Mouse (Mus musculus) CH12.LX (cell line): ENCODE data around the gene Ckap5. TPM values are rescaled to one million over a fixed set of nuclear protein-coding genes. Genes with fewer than 3 reads are reported as not detected.

ENCODE experiments used
- DNase-seq: peaks from one replicate; pipeline ENCODE4 v3.0.0-alpha.2; 2013; ENCODE audit errors: extremely low read depth
- H3K27ac ChIP-seq: 2 replicates; pipeline ENCODE4 v1.5.1; 2012; ENCODE audit warnings: low read depth, mild to moderate bottlenecking, control low read depth, moderate library complexity; ENCODE audit not compliant: insufficient read depth
- H3K27me3 ChIP-seq: replicated peaks from 2 replicates; pipeline ENCODE3; 2012; ENCODE audit warnings: inconsistent platforms
- H3K36me3 ChIP-seq, 2 experiments: replicated peaks in 1 of 2; 2 replicates each; pipeline versions ENCODE3 to v1.6.1; 2012; ENCODE audit warnings: inconsistent platforms in 1 of 2, low read length in 1 of 2, mild to moderate bottlenecking in 1 of 2, mixed read lengths in 1 of 2, moderate library complexity in 1 of 2; ENCODE audit not compliant: control insufficient read depth in 1 of 2, insufficient read depth in 1 of 2
- H3K4me1 ChIP-seq, 2 experiments: 2 replicates each; pipeline ENCODE4 v1.6.1; 2012; ENCODE audit warnings: inconsistent platforms in 1 of 2, moderate library complexity in 1 of 2; ENCODE audit not compliant: insufficient read depth in 2 of 2, control insufficient read depth in 1 of 2
- H3K4me2 ChIP-seq: 2 replicates; pipeline ENCODE4 v1.6.1; 2012; ENCODE audit warnings: low read depth, mild to moderate bottlenecking, control low read depth; ENCODE audit not compliant: poor library complexity, insufficient read depth, severe bottlenecking
- H3K4me3 ChIP-seq, 3 experiments: fragments of 150-350 bp in 1 of 3; sonication (generic) in 1 of 3; replicated peaks in 1 of 3; 2 replicates each; pipeline versions ENCODE3 to v1.5.1; 2011 to 2012; ENCODE audit warnings: low read depth in 2 of 3, low read length in 2 of 3, mild to moderate bottlenecking in 2 of 3, moderate library complexity in 2 of 3, control low read depth in 1 of 3, improper control_type of control experiment in 1 of 3, inconsistent platforms in 1 of 3, mixed read lengths in 1 of 3; ENCODE audit not compliant: poor library complexity in 1 of 3
- H3K79me2 ChIP-seq: replicated peaks from 2 replicates; pipeline ENCODE4 v1.6.1; 2012; ENCODE audit warnings: mild to moderate bottlenecking, moderate library complexity; ENCODE audit not compliant: control insufficient read depth, poor library complexity, insufficient read depth, severe bottlenecking; ENCODE audit errors: extremely low read depth
- H3K9ac ChIP-seq: 2 replicates; pipeline ENCODE4 v1.6.1; 2012; ENCODE audit warnings: low read depth, mild to moderate bottlenecking, control low read depth, moderate library complexity; ENCODE audit not compliant: insufficient read depth
- H3K9me3 ChIP-seq: replicated peaks from 2 replicates; pipeline ENCODE3; 2012; ENCODE audit warnings: low read length, inconsistent platforms, mixed read lengths
- CHD1 ChIP-seq: IDR thresholded peaks from 2 replicates; pipeline ENCODE4 v1.6.1; 2012; ENCODE audit warnings: low read depth, low read length, improper control_type of control experiment, inconsistent platforms
- CHD2 ChIP-seq: IDR thresholded peaks from 2 replicates; pipeline ENCODE4 v1.6.1; 2011; ENCODE audit warnings: low read length, improper control_type of control experiment
- EP300 ChIP-seq: IDR thresholded peaks from 2 replicates; pipeline ENCODE4 v1.6.1; 2011; ENCODE audit warnings: low read length, improper control_type of control experiment
- ETS1 ChIP-seq: conservative IDR thresholded peaks from 2 replicates; pipeline ENCODE4 v1.6.1; 2012; ENCODE audit warnings: low read depth, mild to moderate bottlenecking, inconsistent platforms, low read length, improper control_type of control experiment, moderate library complexity
- GABPA ChIP-seq: IDR thresholded peaks from 2 replicates; pipeline ENCODE4 v1.6.1; 2012; ENCODE audit warnings: low read depth, low read length, improper control_type of control experiment, inconsistent platforms; ENCODE audit not compliant: insufficient replicate concordance
- JUND ChIP-seq: conservative IDR thresholded peaks from 2 replicates; pipeline ENCODE4 v1.6.1; 2011; ENCODE audit warnings: low read depth, low read length, improper control_type of control experiment
- MAFK ChIP-seq: IDR thresholded peaks from 2 replicates; pipeline ENCODE4 v1.6.1; 2011; ENCODE audit warnings: low read length, improper control_type of control experiment; ENCODE audit not compliant: insufficient replicate concordance
- MEF2A ChIP-seq: IDR thresholded peaks from 2 replicates; pipeline ENCODE4 v1.6.1; 2014; ENCODE audit warnings: low read depth, mild to moderate bottlenecking, inconsistent platforms, low read length, improper control_type of control experiment, borderline replicate concordance
- MXI1 ChIP-seq: IDR thresholded peaks from 2 replicates; pipeline ENCODE4 v1.6.1; 2011; ENCODE audit warnings: mild to moderate bottlenecking, low read depth, low read length, improper control_type of control experiment
- NELFE ChIP-seq: IDR thresholded peaks from 2 replicates; pipeline ENCODE4 v1.6.1; 2011; ENCODE audit warnings: low read depth, low read length, improper control_type of control experiment
- POLR2A ChIP-seq: IDR thresholded peaks from 2 replicates; pipeline ENCODE4 v1.6.1; 2011; ENCODE audit warnings: low read depth, mild to moderate bottlenecking, improper control_type of control experiment, low read length
- RAD21 ChIP-seq: IDR thresholded peaks from 2 replicates; pipeline ENCODE4 v1.6.1; 2011; ENCODE audit warnings: low read depth, mild to moderate bottlenecking, low read length, improper control_type of control experiment, moderate library complexity
- SMC3 ChIP-seq: IDR thresholded peaks from 2 replicates; pipeline ENCODE4 v1.6.1; 2011; ENCODE audit warnings: low read depth, low read length, improper control_type of control experiment
- TBP ChIP-seq: conservative IDR thresholded peaks from 2 replicates; pipeline ENCODE4 v1.6.1; 2011; ENCODE audit warnings: low read depth, low read length, improper control_type of control experiment
- USF1 ChIP-seq: IDR thresholded peaks from 2 replicates; pipeline ENCODE4 v1.6.1; 2014; ENCODE audit warnings: low read depth, mild to moderate bottlenecking, inconsistent platforms, low read length, improper control_type of control experiment
- ZC3H11A ChIP-seq: IDR thresholded peaks from 2 replicates; pipeline ENCODE4 v1.6.1; 2012; ENCODE audit warnings: low read depth, mild to moderate bottlenecking, inconsistent platforms, low read length, improper control_type of control experiment
- ZKSCAN1 ChIP-seq: IDR thresholded peaks from 2 replicates; pipeline ENCODE4 v1.6.1; 2012; ENCODE audit warnings: low read depth, inconsistent platforms, low read length, improper control_type of control experiment, borderline replicate concordance
- ZMIZ1 ChIP-seq: IDR thresholded peaks from 2 replicates; pipeline ENCODE4 v1.6.1; 2012; ENCODE audit warnings: low read depth, mild to moderate bottlenecking, inconsistent platforms, low read length, improper control_type of control experiment
- dilution Hi-C: fragments of 300-500 bp; cut with MboI; formaldehyde crosslinking; loops from 2 replicates; pipeline ENCODE4 v1.14.3; 2020; ENCODE audit warnings: low sequenced_read_pairs; ENCODE audit not compliant: extremely low pct_unique_long_range_greater_than_20kb, extremely low pct_ligation_motif_present
- in situ Hi-C: fragments of 300-500 bp; cut with MboI; formaldehyde crosslinking; loops from 3 replicates; pipeline ENCODE4 v1.14.3; 2019; ENCODE audit warnings: low sequenced_read_pairs, low pct_ligation_motif_present, low pct_unique_long_range_greater_than_20kb, mixed read lengths
- polyA plus RNA-seq: library from polyadenylated mRNA; unstranded; fragments of >175 nt; gene quantifications from 2 replicates; pipeline ENCODE4 v1.2.1, GENCODE M21; 2012; ENCODE audit warnings: low read depth; ENCODE audit not compliant: insufficient read length
- total RNA-seq, 2 experiments: library from RNA; depleted of rRNA; stranded (reverse); fragments of 300-350 nt in 1 of 2; fragments of >200 nt in 1 of 2; gene quantifications; 2 replicates each; pipeline ENCODE4 v1.2.3; 2012 to 2014

Gene Ckap5
- total and polyA plus RNA-seq, 3 experiments: 51.5 to 53.0 (median 52.3) TPM

- dilution Hi-C loops: no loop called here
- peaks cover 2% of the 10 kb centered on the region for H3K27me3 ChIP-seq
- no peaks in the 10 kb centered on the region for H3K9me3 ChIP-seq
- peaks cover 7 to 22% of the 10 kb centered on the region in 2 experiments; a peak in 3 of 4 replicates for H3K4me1 ChIP-seq
- H3K79me2 ChIP-seq: no peaks in the 10 kb centered on the region
- H3K27ac ChIP-seq: no peak overlapping the region
- H3K9ac ChIP-seq: no peak overlapping the region
- H3K4me2 ChIP-seq: no peak overlapping the region
- no peak for DNase-seq
- in situ Hi-C loops: no loop called here
- H3K4me3 ChIP-seq: no peak overlapping the region
- TF ChIP-seq SMC3 (no peak), GABPA (no peak), CHD2 (no peak), POLR2A (no peak), ZMIZ1 (no peak), USF1 (no peak), MEF2A (no peak), NELFE (no peak), ZKSCAN1 (no peak), MAFK (no peak), RAD21 (no peak), TBP (no peak), ZC3H11A (no peak), JUND (no peak), EP300 (no peak), MXI1 (no peak), CHD1 (no peak)
- no peaks in the 10 kb centered on the region for H3K36me3 ChIP-seq
Measured at GRCm38 (mm10) chr2:91632316-91632715, 105.8 kb downstream of the Ckap5 start.

- peaks cover 7 to 22% of the 10 kb centered on the region in 2 experiments; a peak in 3 of 4 replicates for H3K4me1 ChIP-seq
- H3K9ac ChIP-seq: no peak overlapping the region
- dilution Hi-C loops: no loop called here
Measured at GRCm38 (mm10) chr2:91633334-91633977, 106.9 kb downstream of the Ckap5 start.

More at GRCm38 (mm10) chr2:91633334-91633977, 106.9 kb downstream of the Ckap5 start:
- DNase-seq: no peak
- Histone ChIP-seq H3K79me2 (no peaks in the 10 kb centered on the region), H3K36me3 (no peaks in the 10 kb centered on the region), H3K4me2 (no peak overlapping the region), H3K9me3 (no peaks in the 10 kb centered on the region), H3K27me3 (peaks cover 2% of the 10 kb centered on the region), H3K27ac (no peak overlapping the region), H3K4me3 (no peak overlapping the region)
- no peak for TF ChIP-seq ETS1
- TF ChIP-seq MAFK: no peak
- in situ Hi-C loops: no loop called here
